Comparison of ENCODE assay signal across 13 mouse cellular contexts in genomic region chr1:92669430-92669829, GRCm38 (mm10). TPM values are rescaled to one million over a fixed set of nuclear protein-coding genes. Genes with fewer than 3 reads are reported as not detected.
"Had no signal": no experiment of that assay in that cellular context is flagged by ENCODE, and none has a peak within 500 bp of the region (broad histone marks: within the 10 kb centered on the region; RNA-seq: fewer than 3 reads in every experiment).

No protein-coding gene starts in this region.

- DNase-seq: kidney, adult 8-10 months; kidney, postnatal 14 days; kidney, postnatal 4 days; left cerebral cortex, postnatal 4 days; liver, postnatal 0 days; lung, embryonic 14.5 days; lung, postnatal 36 days; thymus, adult 2 months; thymus, postnatal 14 days had no signal

RNA-seq across cellular contexts. Expression of gene Otos, which starts 20.8 kb away (rescaled TPM):
- total RNA-seq: left cerebral cortex, postnatal 14 days; left cerebral cortex, postnatal 4 days; monocyte, adult 5-6 weeks had no signal

RNA-seq across cellular contexts. Expression of gene Olfr12, which starts 51.8 kb away (rescaled TPM):
- total RNA-seq: layer of hippocampus, adult 18-20 months; left cerebral cortex, adult 8-10 months; left cerebral cortex, postnatal 14 days; left cerebral cortex, postnatal 4 days; monocyte, adult 5-6 weeks had no signal
